Mouse (Mus musculus) common myeloid progenitor, adult 5-6 weeks (primary cell): ENCODE measurements at regions not wholly inside any gene's neighbourhood (a gene's known extent, or its start where the extent isn't known, plus 50 kb on each side); places are given as distances from the start of the nearest gene placed in this dataset.
"Not testable (repeated sequence)": the region's sequence is repeated elsewhere in the genome, so short reads cannot be mapped to it uniquely, and the experiment has no call there.

ENCODE experiments used
- ATAC-seq: replicated peaks from 2 replicates; pipeline ENCODE4 v1.8.0; 2016; ENCODE audit warnings: low read depth, mild to moderate bottlenecking, moderate TSS enrichment, inconsistent platforms; ENCODE audit not compliant: poor library complexity, severe bottlenecking

GRCm38 (mm10) chr17:50394801-50395200 is 101.4 kb upstream of the Dazl start:
- no peak for ATAC-seq

- ATAC-seq, result no peak
Measured at GRCm38 (mm10) chr17:50395669-50396068, 102.2 kb upstream of the Dazl start.

GRCm38 (mm10) chr17:50397324-50397723 is 103.9 kb upstream of the Dazl start:
- no peak for ATAC-seq

- ATAC-seq, result no peak
Measured at GRCm38 (mm10) chr17:50407249-50407990, 101.8 kb upstream of the Plcl2 start.

- no peak for ATAC-seq
Measured at GRCm38 (mm10) chr17:50408581-50408980, 100.6 kb upstream of the Plcl2 start.

- ATAC-seq, result no peak
Measured at GRCm38 (mm10) chr17:50409271-50409670, 99.9 kb upstream of the Plcl2 start.

GRCm38 (mm10) chr17:50409895-50410294 is 99.3 kb upstream of the Plcl2 start:
- peak; percentile 92 for ATAC-seq

GRCm38 (mm10) chr17:50410296-50410695 is 98.9 kb upstream of the Plcl2 start:
- ATAC-seq, result no peak

GRCm38 (mm10) chr17:50412446-50412845 is 96.8 kb upstream of the Plcl2 start:
- ATAC-seq, result no peak

- ATAC-seq, result no peak
Measured at GRCm38 (mm10) chr17:50413916-50414315, 95.3 kb upstream of the Plcl2 start.

- ATAC-seq, result peak; percentile 83
Measured at GRCm38 (mm10) chr17:50415331-50416005, 93.7 kb upstream of the Plcl2 start.

GRCm38 (mm10) chr17:50416119-50416518 is 93.1 kb upstream of the Plcl2 start:
- ATAC-seq, result peak; percentile 55

GRCm38 (mm10) chr17:50416538-50417113 is 92.6 kb upstream of the Plcl2 start:
- ATAC-seq, result no peak

- ATAC-seq, result no peak
Measured at GRCm38 (mm10) chr17:50418863-50419383, 90.3 kb upstream of the Plcl2 start.

- not testable (repeated sequence) for ATAC-seq
Measured at GRCm38 (mm10) chr17:50419551-50419950, 89.7 kb upstream of the Plcl2 start.

GRCm38 (mm10) chr17:50419966-50420365 is 89.2 kb upstream of the Plcl2 start:
- peak; percentile 62 for ATAC-seq

- ATAC-seq, result no peak
Measured at GRCm38 (mm10) chr17:50420690-50421089, 88.5 kb upstream of the Plcl2 start.

- no peak for ATAC-seq
Measured at GRCm38 (mm10) chr17:50421476-50421875, 87.7 kb upstream of the Plcl2 start.

GRCm38 (mm10) chr17:50425110-50425509 is 84.1 kb upstream of the Plcl2 start:
- peak; percentile 81 for ATAC-seq

- ATAC-seq, result peak; percentile 33
Measured at GRCm38 (mm10) chr17:50425531-50425930, 83.7 kb upstream of the Plcl2 start.

GRCm38 (mm10) chr17:50426146-50426545 is 83.1 kb upstream of the Plcl2 start:
- ATAC-seq, result no peak
